In the genomic region with DNA sequence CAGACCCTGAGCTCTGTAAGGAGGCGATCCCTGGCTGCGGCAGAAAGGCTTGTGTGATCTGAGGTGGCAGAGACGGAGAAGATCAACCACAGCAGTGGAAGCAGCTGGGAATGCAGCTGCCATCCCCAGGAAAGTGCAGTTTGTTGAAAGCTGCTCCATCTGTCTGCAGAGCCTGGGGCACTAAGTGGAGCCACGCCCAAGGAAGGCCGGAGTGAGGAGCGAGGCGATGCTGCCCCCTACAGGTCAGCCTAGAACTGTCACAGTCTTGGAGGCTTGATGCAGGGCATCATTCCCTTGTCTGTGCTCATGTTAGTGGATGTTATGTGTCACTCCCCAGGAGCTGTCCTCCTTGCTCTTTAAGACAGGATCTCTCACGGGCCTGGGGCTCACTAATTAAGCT, we compare ENCODE assay signal across 9 mouse cellular contexts. TPM values are rescaled to one million over a fixed set of nuclear protein-coding genes. Genes with fewer than 3 reads are reported as not detected.
DNase-seq lines count a peak whose midpoint lies in the region; ATAC-seq and TF ChIP-seq lines count a peak whose summit lies in the region.
"Had no signal": no experiment of that assay in that cellular context is flagged by ENCODE, and none has a peak within 500 bp of the region (broad histone marks: within the 10 kb centered on the region; RNA-seq: fewer than 3 reads in every experiment).

No protein-coding gene starts in this region.

- peak; percentile 89 for ATAC-seq in cerebellum, adult (ENCODE audit: insufficient number of reproducible peaks, low FRiP score, low TSS enrichment)
- ATAC-seq in forebrain, embryonic 14.5 days = peak; percentile 91
- ATAC-seq in liver, embryonic 16.5 days (ENCODE audit: low read depth) = peak; percentile 84
- ATAC-seq in neural tube, embryonic 13.5 days (ENCODE audit: low read depth) = peak; percentile 93

- intact Hi-C loops in heart, postnatal 14 days (cut with DNase I) = loop anchor here (1.0 to 5.0 kb wide), 4 partner anchors 52 to 748 kb away; no protein-coding TSS in a partner anchor

- 2% methylated on average over 8 of the region's 8 CpGs for WGBS in forebrain, embryonic 14.5 days
- 5% methylated on average over 8 of the region's 8 CpGs for WGBS in large intestine, adult 2 months
- WGBS in liver, embryonic 16.5 days (ENCODE audit: insufficient replicate concordance) = 10% methylated on average over 8 of the region's 8 CpGs
- WGBS in neural tube, embryonic 13.5 days = 4% methylated on average over 8 of the region's 8 CpGs

- TF ChIP-seq CTCF in E14TG2a.4 (conservative IDR thresholded peaks at IDR 0.05; ENCODE audit: low read length) = peak; percentile 66

- H3K9me3 ChIP-seq in E14TG2a.4 (ENCODE audit: low read length) = no peaks in the 10 kb centered on the region
- H3K9me3 ChIP-seq in forebrain, embryonic 14.5 days (replicated peaks; ENCODE audit: control insufficient read depth, low read length) = no peaks in the 10 kb centered on the region
- H3K9me3 ChIP-seq in liver, embryonic 16.5 days (replicated peaks; ENCODE audit: control insufficient read depth, low read length) = no peaks in the 10 kb centered on the region
- no peaks in the 10 kb centered on the region for H3K9me3 ChIP-seq in neural tube, embryonic 13.5 days

- H3K36me3 ChIP-seq in E14TG2a.4 (ENCODE audit: insufficient read depth, low read length) = no peaks in the 10 kb centered on the region
- H3K36me3 ChIP-seq in forebrain, embryonic 14.5 days (ENCODE audit: control insufficient read depth, insufficient read depth, low read length) = no peaks in the 10 kb centered on the region
- H3K36me3 ChIP-seq in liver, embryonic 16.5 days (ENCODE audit: control insufficient read depth, insufficient read depth) = no peaks in the 10 kb centered on the region
- H3K36me3 ChIP-seq in neural tube, embryonic 13.5 days = no peaks in the 10 kb centered on the region

- H3K9ac ChIP-seq in forebrain, embryonic 14.5 days (ENCODE audit: low read length) = no peak overlapping the region
- H3K9ac ChIP-seq in liver, embryonic 16.5 days (ENCODE audit: low read depth, low read length) = no peak overlapping the region
- H3K9ac ChIP-seq in neural tube, embryonic 13.5 days = peak overlapping the region; percentile 34; the same call in 1 of the 2 replicates

- no peak overlapping the region for H3K4me3 ChIP-seq in E14TG2a.4 (replicated peaks; ENCODE audit: low read length)
- no peak overlapping the region for H3K4me3 ChIP-seq in forebrain, embryonic 14.5 days (ENCODE audit: low read depth, low read length)
- no peak overlapping the region for H3K4me3 ChIP-seq in liver, embryonic 16.5 days (ENCODE audit: low read depth, low read length)
- H3K4me3 ChIP-seq in neural tube, embryonic 13.5 days = no peak overlapping the region

- no peak overlapping the region for H3K27ac ChIP-seq in forebrain, embryonic 14.5 days (ENCODE audit: low read depth, low read length)
- no peak overlapping the region for H3K27ac ChIP-seq in liver, embryonic 16.5 days (ENCODE audit: low read length)
- H3K27ac ChIP-seq in neural tube, embryonic 13.5 days (replicated peaks) = peak overlapping the region; percentile 56
- H3K27ac ChIP-seq: macrophage had no signal

- H3K4me2 ChIP-seq in forebrain, embryonic 14.5 days (ENCODE audit: low read length) = peak overlapping the region; percentile 1; the same call in 1 of the 2 replicates
- H3K4me2 ChIP-seq in liver, embryonic 16.5 days (ENCODE audit: low read depth, low read length) = no peak overlapping the region
- no peak overlapping the region for H3K4me2 ChIP-seq in neural tube, embryonic 13.5 days

- H3K27me3 ChIP-seq in E14TG2a.4 (ENCODE audit: insufficient read depth, low read length) = no peaks in the 10 kb centered on the region
- no peaks in the 10 kb centered on the region for H3K27me3 ChIP-seq in forebrain, embryonic 14.5 days (replicated peaks; ENCODE audit: control insufficient read depth, insufficient read depth, low read length)
- H3K27me3 ChIP-seq in liver, embryonic 16.5 days (ENCODE audit: control insufficient read depth, insufficient read depth, low read depth, low read length) = no peaks in the 10 kb centered on the region
- H3K27me3 ChIP-seq in neural tube, embryonic 13.5 days = no peaks in the 10 kb centered on the region

- peaks cover 5% of the 10 kb centered on the region for H3K4me1 ChIP-seq in E14TG2a.4 (replicated peaks; ENCODE audit: low read depth, low read length)
- no peaks in the 10 kb centered on the region for H3K4me1 ChIP-seq in forebrain, embryonic 14.5 days (ENCODE audit: control insufficient read depth, insufficient read depth, low read length)
- H3K4me1 ChIP-seq in liver, embryonic 16.5 days (ENCODE audit: control insufficient read depth, low read depth, low read length) = peaks cover 3% of the 10 kb centered on the region; the same call in 1 of the 2 replicates
- H3K4me1 ChIP-seq in neural tube, embryonic 13.5 days (replicated peaks) = peaks cover 6% of the 10 kb centered on the region

- DNase-seq in forebrain, embryonic 14.5 days (ENCODE audit: low spot score) = peak; percentile 91
- peak; percentile 88 to 92 for DNase-seq in heart, postnatal 14 days
- DNase-seq in large intestine, adult 2 months (ENCODE audit: low read depth, low spot score) = peak; percentile 25
- peak; percentile 52 for DNase-seq in telencephalon, adult 2 months (ENCODE audit: low read depth, low spot score)

RNA-seq across cellular contexts. Expression of gene Klhl25, which starts 32.5 kb away (rescaled TPM):
- polyA plus RNA-seq in forebrain, embryonic 14.5 days (2014; fragmentation: Nextera tagmentation; extraction: Ambion mirVana) = 36.9 and 40.9 TPM in 2 replicates
- 1 to 10 TPM; 6.5 to 7.4 TPM for total RNA-seq in heart, postnatal 14 days (2021)
- 8.9 and 10.4 TPM in 2 replicates for polyA plus RNA-seq in large intestine, adult 2 months (2012; rRNA removed)
- 19.4 and 22.5 TPM in 2 replicates for polyA plus RNA-seq in liver, embryonic 16.5 days (2015; fragmentation: Nextera tagmentation; extraction: Ambion mirVana)
- 28.5 and 29.0 TPM in 2 replicates for polyA plus RNA-seq in neural tube, embryonic 13.5 days (2015; fragmentation: Nextera tagmentation; extraction: Ambion mirVana)

Comparison
In these comparisons a context has a peak if more than half of its experiments do, and no peak if none do; other contexts are left out.
1. DNase-seq: peak in every context shown above with its lines; median percentile 91 in forebrain, embryonic 14.5 days; 90 in heart, postnatal 14 days; 52 in telencephalon, adult 2 months; 25 in large intestine, adult 2 months.